Mouse (Mus musculus): ENCODE results near the gene Cd96.

DNA sequence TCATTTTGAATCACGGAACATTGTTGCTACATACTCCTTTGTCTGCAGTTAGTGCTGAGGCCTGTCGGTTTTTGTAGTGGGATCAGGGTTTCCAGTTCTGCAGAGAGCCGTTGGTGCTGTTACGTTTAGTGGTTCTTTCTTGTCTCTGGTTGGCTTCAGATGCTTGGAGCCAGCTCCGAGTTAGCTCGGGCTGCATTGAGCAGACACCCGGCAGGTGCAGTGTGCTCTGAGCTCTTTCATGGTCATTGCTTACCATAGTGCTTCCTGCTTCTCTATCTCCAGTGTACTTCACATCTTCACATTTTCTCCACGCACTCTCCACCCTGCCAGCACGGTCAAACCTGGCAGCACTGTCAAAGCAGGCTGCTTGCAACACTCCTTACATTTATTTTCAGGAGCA, 15.6 kb downstream of the Cd96 start:
- TF ChIP-seq CTCF (IDR thresholded peaks at IDR 0.05; ENCODE audit: low read depth) = no peak
- TF ChIP-seq EP300 (IDR thresholded peaks at IDR 0.05; ENCODE audit: low read depth) = no peak
